Comparison of ENCODE assay signal across 20 mouse cellular contexts in the genomic region with DNA sequence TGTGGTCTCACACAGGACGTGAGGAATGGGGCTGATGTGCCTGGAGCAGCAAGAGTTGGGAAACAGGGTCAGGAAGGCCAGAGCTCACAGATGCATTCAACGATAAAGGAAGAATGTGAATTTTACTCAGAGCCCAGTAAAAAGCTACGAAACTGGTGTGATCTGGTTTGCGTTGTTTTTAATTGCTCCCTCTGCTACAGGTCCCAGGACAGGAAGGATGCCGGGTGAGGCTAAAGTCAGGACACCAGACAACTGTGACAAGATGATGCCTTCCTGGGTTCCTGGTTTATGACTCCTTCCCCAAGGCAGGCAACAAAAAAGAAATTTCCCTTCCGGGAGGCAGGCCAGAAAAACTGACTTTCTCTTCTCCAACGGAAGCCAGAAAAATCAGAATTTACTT. TPM values are rescaled to one million over a fixed set of nuclear protein-coding genes. Genes with fewer than 3 reads are reported as not detected.
DNase-seq lines count a peak whose midpoint lies in the region; ATAC-seq and TF ChIP-seq lines count a peak whose summit lies in the region.
"Had no signal": no experiment of that assay in that cellular context is flagged by ENCODE, and none has a peak within 500 bp of the region (broad histone marks: within the 10 kb centered on the region; RNA-seq: fewer than 3 reads in every experiment).

No protein-coding gene starts in this region.

- no peaks in the 10 kb centered on the region for H3K36me3 ChIP-seq in kidney, adult 2 months (ENCODE audit: control insufficient read depth, insufficient read depth, low read length)
- H3K36me3 ChIP-seq in kidney, embryonic 14.5 days (ENCODE audit: control insufficient read depth, insufficient read depth, low read length), result no peaks in the 10 kb centered on the region
- H3K36me3 ChIP-seq in E14TG2a.4 (ENCODE audit: insufficient read depth, low read length), result no peaks in the 10 kb centered on the region
- no peaks in the 10 kb centered on the region for H3K36me3 ChIP-seq in intestine, embryonic 16.5 days (ENCODE audit: control insufficient read depth, insufficient read depth, low read length)
- H3K36me3 ChIP-seq in midbrain, postnatal 0 days (ENCODE audit: insufficient read depth, low read length), result no peaks in the 10 kb centered on the region
- no peaks in the 10 kb centered on the region for H3K36me3 ChIP-seq in liver, embryonic 11.5 days (ENCODE audit: control insufficient read depth, insufficient read depth, low read length)
- H3K36me3 ChIP-seq: forebrain, embryonic 12.5 days; heart, embryonic 13.5 days; liver, embryonic 13.5 days; midbrain, embryonic 10.5 days had no signal

- H3K4me2 ChIP-seq in kidney, embryonic 14.5 days (replicated peaks; ENCODE audit: low read depth, low read length), result no peak overlapping the region
- H3K4me2 ChIP-seq in intestine, embryonic 16.5 days (ENCODE audit: low read depth, low read length), result peak overlapping the region; percentile 35
- no peak overlapping the region for H3K4me2 ChIP-seq in midbrain, postnatal 0 days (ENCODE audit: low read depth, low read length, poor library complexity, severe bottlenecking)
- no peak overlapping the region for H3K4me2 ChIP-seq in liver, embryonic 11.5 days
- H3K4me2 ChIP-seq: forebrain, embryonic 12.5 days; heart, embryonic 13.5 days; hindbrain, embryonic 14.5 days; liver, embryonic 13.5 days; lung, embryonic 14.5 days had no signal

- H3K9ac ChIP-seq in kidney, embryonic 14.5 days (ENCODE audit: low read depth, low read length), result no peak overlapping the region
- peak overlapping the region; percentile 37; the same call in 1 of the 2 replicates for H3K9ac ChIP-seq in intestine, embryonic 16.5 days (ENCODE audit: low read depth, low read length)
- H3K9ac ChIP-seq in midbrain, postnatal 0 days (replicated peaks; ENCODE audit: low read length, poor library complexity, severe bottlenecking), result no peak overlapping the region
- H3K9ac ChIP-seq in liver, embryonic 11.5 days (ENCODE audit: low read depth, low read length), result no peak overlapping the region
- H3K9ac ChIP-seq: forebrain, embryonic 12.5 days; heart, embryonic 13.5 days; hindbrain, embryonic 14.5 days; liver, embryonic 13.5 days; lung, embryonic 14.5 days had no signal

- ATAC-seq in kidney, embryonic 14.5 days (ENCODE audit: low FRiP score, low TSS enrichment), result no peak
- no peak for ATAC-seq in intestine, embryonic 16.5 days
- ATAC-seq in midbrain, postnatal 0 days (ENCODE audit: low FRiP score), result no peak
- no peak for ATAC-seq in liver, embryonic 11.5 days (replicated peaks; ENCODE audit: low FRiP score)
- ATAC-seq: Patski had no signal

- peak; percentile 45 for DNase-seq in kidney, adult 2 months
- peak; percentile 22 for DNase-seq in NIH3T3 (ENCODE audit: low read depth)
- no peak for DNase-seq in midbrain, postnatal 0 days (ENCODE audit: low spot score)
- DNase-seq in liver, embryonic 11.5 days (ENCODE audit: low spot score), result no peak
- DNase-seq in urinary bladder, adult 18-20 months (ENCODE audit: low spot score in 2 of 2), result no peak
- DNase-seq: cerebellum, adult 9-11 months; liver, embryonic 13.5 days; lung, embryonic 14.5 days; right cerebral cortex, postnatal 4 days; thymus, postnatal 36 days had no signal

- H3K27ac ChIP-seq in kidney, adult 2 months (ENCODE audit: insufficient read depth, low read depth, low read length), result 0 out of 2 replicates have a peak overlapping the region, but pooled peaks have one; percentile 19
- H3K27ac ChIP-seq in kidney, embryonic 14.5 days (ENCODE audit: low read depth, low read length), result no peak overlapping the region
- peak overlapping the region; percentile 93 for H3K27ac ChIP-seq in intestine, embryonic 16.5 days (ENCODE audit: low read length)
- H3K27ac ChIP-seq in midbrain, postnatal 0 days (ENCODE audit: low read depth, low read length), result no peak overlapping the region
- H3K27ac ChIP-seq in liver, embryonic 11.5 days (ENCODE audit: low read depth, low read length), result no peak overlapping the region
- H3K27ac ChIP-seq: forebrain, embryonic 12.5 days; heart, embryonic 13.5 days; hindbrain, embryonic 14.5 days; left cerebral cortex, adult 2 months; macrophage; midbrain, embryonic 10.5 days had no signal

- H3K4me1 ChIP-seq in kidney, adult 2 months (ENCODE audit: control insufficient read depth, insufficient read depth, low read length), result peaks cover 19% of the 10 kb centered on the region
- peaks cover 6% of the 10 kb centered on the region; the same call in 1 of the 2 replicates for H3K4me1 ChIP-seq in kidney, embryonic 14.5 days (ENCODE audit: control insufficient read depth, insufficient read depth, low read length)
- H3K4me1 ChIP-seq in E14TG2a.4 (replicated peaks; ENCODE audit: low read depth, low read length), result peaks cover 26% of the 10 kb centered on the region
- H3K4me1 ChIP-seq in intestine, embryonic 16.5 days (ENCODE audit: control insufficient read depth, insufficient read depth, low read length), result peaks cover 12% of the 10 kb centered on the region
- no peaks in the 10 kb centered on the region for H3K4me1 ChIP-seq in midbrain, postnatal 0 days (ENCODE audit: insufficient read depth, low read length)
- H3K4me1 ChIP-seq in liver, embryonic 11.5 days (replicated peaks; ENCODE audit: control insufficient read depth, insufficient read depth, low read length), result no peaks in the 10 kb centered on the region
- H3K4me1 ChIP-seq: forebrain, embryonic 12.5 days had no signal

- TF ChIP-seq POLR2A in kidney, adult 2 months (IDR thresholded peaks at IDR 0.05; ENCODE audit: low read depth, low read length), result no peak

- 47% methylated on average over 7 of the region's 7 CpGs for WGBS in kidney, adult 2 months
- WGBS in kidney, embryonic 14.5 days, result 29% methylated on average over 7 of the region's 7 CpGs
- 21% methylated on average over 7 of the region's 7 CpGs for WGBS in intestine, embryonic 16.5 days
- 75% methylated on average over 7 of the region's 7 CpGs for WGBS in midbrain, postnatal 0 days
- WGBS in liver, embryonic 11.5 days, result 28% methylated on average over 7 of the region's 7 CpGs

- H3K9me3 ChIP-seq in kidney, embryonic 14.5 days (ENCODE audit: control insufficient read depth, low read length), result no peaks in the 10 kb centered on the region
- H3K9me3 ChIP-seq in E14TG2a.4 (ENCODE audit: low read length), result no peaks in the 10 kb centered on the region
- H3K9me3 ChIP-seq in intestine, embryonic 16.5 days (ENCODE audit: control insufficient read depth, low read length), result no peaks in the 10 kb centered on the region
- no peaks in the 10 kb centered on the region for H3K9me3 ChIP-seq in midbrain, postnatal 0 days (ENCODE audit: low read length)
- no peaks in the 10 kb centered on the region for H3K9me3 ChIP-seq in liver, embryonic 11.5 days (ENCODE audit: control insufficient read depth, low read length)
- H3K9me3 ChIP-seq: forebrain, embryonic 12.5 days; heart, embryonic 13.5 days; liver, embryonic 13.5 days; midbrain, embryonic 10.5 days had no signal

- H3K4me3 ChIP-seq in kidney, adult 2 months (ENCODE audit: insufficient read depth, low read depth, low read length), result no peak overlapping the region
- H3K4me3 ChIP-seq in kidney, embryonic 14.5 days (ENCODE audit: low read length), result no peak overlapping the region
- peak overlapping the region; percentile 23; the same call in 1 of the 2 replicates for H3K4me3 ChIP-seq in E14TG2a.4 (replicated peaks; ENCODE audit: low read length)
- no peak overlapping the region for H3K4me3 ChIP-seq in intestine, embryonic 16.5 days (ENCODE audit: low read length)
- no peak overlapping the region for H3K4me3 ChIP-seq in midbrain, postnatal 0 days (ENCODE audit: low read depth, low read length)
- H3K4me3 ChIP-seq in liver, embryonic 11.5 days (ENCODE audit: low read depth, low read length), result no peak overlapping the region
- H3K4me3 ChIP-seq: forebrain, embryonic 12.5 days; heart, embryonic 13.5 days; left cerebral cortex, adult 2 months; liver, embryonic 13.5 days; midbrain, embryonic 10.5 days had no signal

- TF ChIP-seq CTCF in kidney, adult 2 months (conservative IDR thresholded peaks at IDR 0.05; ENCODE audit: insufficient read depth, insufficient read length, low read depth, low read length), result no peak
- no peak for TF ChIP-seq CTCF in E14TG2a.4 (conservative IDR thresholded peaks at IDR 0.05; ENCODE audit: low read length)
- TF ChIP-seq CTCF in midbrain, postnatal 0 days (IDR thresholded peaks at IDR 0.05), result no peak

- H3K27me3 ChIP-seq in kidney, adult 2 months (replicated peaks; ENCODE audit: control insufficient read depth, insufficient read depth, low read length), result no peaks in the 10 kb centered on the region
- H3K27me3 ChIP-seq in kidney, embryonic 14.5 days (ENCODE audit: control insufficient read depth, insufficient read depth, low read length), result no peaks in the 10 kb centered on the region
- H3K27me3 ChIP-seq in E14TG2a.4 (ENCODE audit: insufficient read depth, low read length), result no peaks in the 10 kb centered on the region
- no peaks in the 10 kb centered on the region for H3K27me3 ChIP-seq in intestine, embryonic 16.5 days (replicated peaks; ENCODE audit: control insufficient read depth, insufficient read depth, low read length)
- H3K27me3 ChIP-seq in midbrain, postnatal 0 days (ENCODE audit: insufficient read depth, low read length), result no peaks in the 10 kb centered on the region
- H3K27me3 ChIP-seq in liver, embryonic 11.5 days (replicated peaks; ENCODE audit: control insufficient read depth, insufficient read depth, low read length), result no peaks in the 10 kb centered on the region
- H3K27me3 ChIP-seq: forebrain, embryonic 12.5 days; heart, embryonic 13.5 days; liver, embryonic 13.5 days; Patski had no signal

RNA-seq across cellular contexts. Expression of a gene that starts 6.6 kb away (rescaled TPM):
- polyA plus RNA-seq in kidney, adult 2 months (2012; rRNA removed), result 4.4 and 4.9 TPM in 2 replicates
- polyA plus RNA-seq in kidney, embryonic 14.5 days (2014; fragmentation: Nextera tagmentation; extraction: Ambion mirVana), result 5.3 and 9.5 TPM in 2 replicates
- polyA plus RNA-seq in intestine, embryonic 16.5 days (2015; fragmentation: Nextera tagmentation; extraction: Ambion mirVana), result 6.5 and 6.6 TPM in 2 replicates
- 17.0 and 23.8 TPM in 2 replicates for total RNA-seq in midbrain, postnatal 0 days (2014; rRNA removed)
- 2.6 and 3.1 TPM in 2 replicates for polyA plus RNA-seq in midbrain, postnatal 0 days (2015; fragmentation: Nextera tagmentation; extraction: Ambion mirVana)
- polyA plus RNA-seq in liver, embryonic 11.5 days (2014; fragmentation: Nextera tagmentation; extraction: Ambion mirVana), result 3.2 and 4.1 TPM in 2 replicates

Comparison
In these comparisons a context has a peak if more than half of its experiments do, and no peak if none do; other contexts are left out.
1. H3K27ac ChIP-seq: peak in kidney, adult 2 months (single experiment) and intestine, embryonic 16.5 days (single experiment); none in kidney, embryonic 14.5 days (single experiment), midbrain, postnatal 0 days (single experiment) and liver, embryonic 11.5 days (single experiment).
2. DNase-seq: peak in kidney, adult 2 months (single experiment) and NIH3T3 (single experiment); none in midbrain, postnatal 0 days (single experiment), liver, embryonic 11.5 days (single experiment) and urinary bladder, adult 18-20 months (0 of 2).